Mouse (Mus musculus) heart, postnatal 0 days (tissue): Measurements from ENCODE around the gene Wipf2. TPM values are rescaled to one million over a fixed set of nuclear protein-coding genes. Genes with fewer than 3 reads are reported as not detected.

ENCODE experiments used
- ATAC-seq: fragments of 200-750 bp; cut with Nextera tagmentation; 2 replicates; pipeline ENCODE4 v1.8.0; 2017; ENCODE audit warnings: low read depth, moderate number of reproducible peaks, moderate library complexity; ENCODE audit not compliant: insufficient read depth
- DNase-seq: peaks from one replicate; pipeline ENCODE4 v3.0.0-alpha.2; 2016; ENCODE audit warnings: low spot score
- H3K27ac ChIP-seq: fragments of 300-500 bp; sonication (generic); 2 replicates; pipeline ENCODE4 v1.5.1; 2014; ENCODE audit warnings: low read depth, mild to moderate bottlenecking
- H3K27me3 ChIP-seq: fragments of 300-500 bp; sonication (generic); 2 replicates; pipeline ENCODE4 v1.6.1; 2014; ENCODE audit warnings: low read length, mixed read lengths; ENCODE audit not compliant: control insufficient read depth, insufficient read depth
- H3K36me3 ChIP-seq: fragments of 300-500 bp; sonication (generic); replicated peaks from 2 replicates; pipeline ENCODE4 v1.6.1; 2014; ENCODE audit warnings: low read length, mixed read lengths; ENCODE audit not compliant: control insufficient read depth, insufficient read depth
- H3K4me1 ChIP-seq: fragments of 300-500 bp; sonication (generic); 2 replicates; pipeline ENCODE4 v1.6.1; 2014; ENCODE audit warnings: antibody characterized with exemption; ENCODE audit not compliant: control insufficient read depth, insufficient read depth
- H3K4me2 ChIP-seq: fragments of 300-500 bp; sonication (generic); 2 replicates; pipeline ENCODE4 v1.6.1; 2014; ENCODE audit warnings: low read depth, mild to moderate bottlenecking, low read length, moderate library complexity
- H3K4me3 ChIP-seq: fragments of 300-500 bp; sonication (generic); 2 replicates; pipeline ENCODE4 v1.5.1; 2014; ENCODE audit warnings: low read depth, low read length
- H3K9ac ChIP-seq: fragments of 300-500 bp; sonication (generic); replicated peaks from 2 replicates; pipeline ENCODE4 v1.6.1; 2014; ENCODE audit warnings: low read depth, low read length, mixed read lengths
- H3K9me3 ChIP-seq: fragments of 300-500 bp; sonication (generic); replicated peaks from 2 replicates; pipeline ENCODE4 v1.6.1; 2016; ENCODE audit warnings: low read length; ENCODE audit not compliant: control insufficient read depth
- CTCF ChIP-seq: IDR thresholded peaks from 2 replicates; pipeline ENCODE4 v1.5.1; 2016; ENCODE audit warnings: antibody characterized with exemption, control low read depth, low read depth
- EP300 ChIP-seq: IDR thresholded peaks from 2 replicates; pipeline ENCODE4 v1.6.1; 2016; ENCODE audit warnings: antibody characterized with exemption, low read depth
- WGBS: fragments of 180-500 bp; shearing (Covaris S2); extraction: QIAGEN DNeasy Blood & Tissue Kit; methylation state at CpG from one replicate; pipeline ENCODE4 v1.1.7; 2014; 5-methylcytosine and 5-hydroxymethylcytosine counted together
- polyA plus RNA-seq: library from polyadenylated mRNA; unstranded; fragments of >200 nt; fragmentation: Nextera tagmentation; extraction: Ambion mirVana; gene quantifications from 2 replicates; pipeline ENCODE4 v1.2.1, GENCODE M21; 2015
- total RNA-seq: library from RNA; depleted of rRNA; stranded (reverse); fragments of >200 nt; gene quantifications from 2 replicates; pipeline ENCODE4 v1.2.3, GENCODE M21; 2014; ENCODE audit warnings: low replicate concordance

Gene Wipf2
- total and polyA plus RNA-seq, 2 experiments from 2014 or later = 1.8 to 6.2 TPM

- DNase-seq = peak; percentile 13
- no peak for ATAC-seq
- H3K36me3 ChIP-seq = no peaks in the 10 kb centered on the region
- H3K9ac ChIP-seq = peak overlapping the region; percentile 80
- H3K4me2 ChIP-seq = peak overlapping the region; percentile 81
- 20% methylated on average over 12 of the region's 12 CpGs for WGBS
- peaks cover 85% of the 10 kb centered on the region for H3K4me1 ChIP-seq
- no peak for TF ChIP-seq EP300
- no peak for TF ChIP-seq CTCF
- peak overlapping the region; percentile 95 for H3K27ac ChIP-seq
- no peaks in the 10 kb centered on the region for H3K9me3 ChIP-seq
- peak overlapping the region; percentile 74 for H3K4me3 ChIP-seq
- no peaks in the 10 kb centered on the region for H3K27me3 ChIP-seq
Measured at GRCm38 (mm10) chr11:98928186-98928893, 64.9 kb downstream of the Wipf2 start.

- no peak for TF ChIP-seq CTCF
- no peak for TF ChIP-seq EP300
- peak overlapping the region; percentile 81 for H3K4me2 ChIP-seq
- WGBS = 5% methylated on average over 9 of the region's 9 CpGs
- no peaks in the 10 kb centered on the region for H3K27me3 ChIP-seq
- H3K27ac ChIP-seq = peak overlapping the region; percentile 95
- no peaks in the 10 kb centered on the region for H3K36me3 ChIP-seq
- ATAC-seq (no peak), DNase-seq (no peak)
- H3K4me1 ChIP-seq = peaks cover 95% of the 10 kb centered on the region
- peak overlapping the region; percentile 25 for H3K9ac ChIP-seq
- H3K4me3 ChIP-seq = no peak overlapping the region
- no peaks in the 10 kb centered on the region for H3K9me3 ChIP-seq
Measured at GRCm38 (mm10) chr11:98929503-98929902, 66.1 kb downstream of the Wipf2 start.

DNA sequence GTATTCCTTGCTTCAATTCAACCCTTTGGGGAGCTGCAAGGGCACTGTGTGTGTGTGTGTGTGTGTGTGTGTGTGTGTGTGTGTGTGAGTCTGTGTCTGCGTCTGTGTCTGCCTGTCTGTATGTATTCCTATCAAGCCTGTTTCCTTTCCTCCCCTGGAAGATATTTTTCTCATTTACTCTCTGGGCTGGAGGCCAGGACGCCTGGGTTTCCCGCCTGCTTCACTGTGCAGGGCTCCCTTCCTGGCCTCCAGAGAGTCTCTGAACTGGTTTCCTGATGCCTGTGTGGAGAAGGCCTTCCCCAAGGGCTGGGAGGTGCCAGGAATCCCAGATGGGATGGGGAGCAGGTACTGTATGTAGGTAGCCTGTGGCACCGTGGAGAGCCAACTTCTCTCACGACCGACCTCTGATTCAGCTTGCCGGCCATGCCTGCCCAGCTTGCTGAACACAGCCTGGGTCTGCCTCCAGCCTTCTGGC, 66.7 kb downstream of the Wipf2 start:
- ATAC-seq = no peak
- TF ChIP-seq CTCF (no peak), EP300 (no peak)

DNA sequence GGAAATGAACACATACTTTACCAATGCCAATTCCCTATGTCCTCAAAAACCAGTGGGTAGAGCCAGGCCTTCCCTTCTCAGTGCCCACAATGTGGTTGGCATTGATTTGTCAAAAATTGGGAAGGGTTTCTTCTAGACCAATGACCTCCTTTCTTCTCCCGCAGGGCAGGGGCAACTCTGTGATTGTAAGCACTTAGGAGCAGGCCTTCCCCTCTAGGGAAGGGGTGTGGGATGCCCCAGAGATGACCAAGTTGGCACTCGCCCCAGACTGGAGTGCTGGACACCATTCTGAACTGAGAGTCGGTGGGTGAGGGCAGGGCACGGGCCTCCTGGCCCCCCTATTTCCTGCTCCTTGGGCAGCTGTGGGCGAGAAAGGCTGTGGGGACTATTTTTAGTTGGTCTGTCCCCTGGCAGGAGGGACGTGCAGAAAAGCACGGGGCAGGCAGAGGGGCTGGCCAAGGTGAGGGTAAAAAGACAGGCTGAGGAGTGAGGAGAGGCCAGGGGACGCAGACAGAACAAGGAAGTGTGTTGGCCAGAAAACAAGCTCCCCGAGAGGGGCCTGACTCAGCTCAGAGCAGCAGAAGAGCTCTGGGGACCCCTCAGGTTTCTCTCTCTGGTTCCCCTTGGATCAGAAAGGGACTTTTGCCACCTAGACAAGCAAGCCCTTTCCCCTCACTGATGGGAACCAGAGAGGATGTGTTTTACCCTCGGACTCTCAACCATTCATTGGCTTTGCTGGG, 67.5 kb downstream of the Wipf2 start:
- peak; percentile 83; the same call in 1 of the 2 replicates for TF ChIP-seq EP300
- no peak for TF ChIP-seq CTCF
- peak overlapping the region; percentile 95 for H3K27ac ChIP-seq
- peaks cover 85% of the 10 kb centered on the region for H3K4me1 ChIP-seq
- H3K4me2 ChIP-seq = peak overlapping the region; percentile 32; the same call in 1 of the 2 replicates
- WGBS = 2% methylated on average over 10 of the region's 10 CpGs
- no peaks in the 10 kb centered on the region for H3K27me3 ChIP-seq
- no peaks in the 10 kb centered on the region for H3K36me3 ChIP-seq
- DNase-seq = peak; percentile 75
- H3K9me3 ChIP-seq = no peaks in the 10 kb centered on the region
- 0 out of 2 replicates have a peak overlapping the region, but pooled peaks have one; percentile 0 for H3K4me3 ChIP-seq
- peak; percentile 68 for ATAC-seq
- H3K9ac ChIP-seq = peak overlapping the region; percentile 41

More for the DNA sequence above, 66.7 kb downstream of the Wipf2 start:
- Histone ChIP-seq H3K36me3 (no peaks in the 10 kb centered on the region), H3K4me1 (peaks cover 90% of the 10 kb centered on the region), H3K4me3 (no peak overlapping the region), H3K27ac (peak overlapping the region; percentile 95), H3K27me3 (no peaks in the 10 kb centered on the region), H3K9ac (0 out of 2 replicates have a peak overlapping the region, but pooled peaks have one; percentile 25), H3K4me2 (no peak overlapping the region), H3K9me3 (no peaks in the 10 kb centered on the region)
- 12% methylated on average over 7 of the region's 7 CpGs for WGBS
- DNase-seq = peak; percentile 31

DNA sequence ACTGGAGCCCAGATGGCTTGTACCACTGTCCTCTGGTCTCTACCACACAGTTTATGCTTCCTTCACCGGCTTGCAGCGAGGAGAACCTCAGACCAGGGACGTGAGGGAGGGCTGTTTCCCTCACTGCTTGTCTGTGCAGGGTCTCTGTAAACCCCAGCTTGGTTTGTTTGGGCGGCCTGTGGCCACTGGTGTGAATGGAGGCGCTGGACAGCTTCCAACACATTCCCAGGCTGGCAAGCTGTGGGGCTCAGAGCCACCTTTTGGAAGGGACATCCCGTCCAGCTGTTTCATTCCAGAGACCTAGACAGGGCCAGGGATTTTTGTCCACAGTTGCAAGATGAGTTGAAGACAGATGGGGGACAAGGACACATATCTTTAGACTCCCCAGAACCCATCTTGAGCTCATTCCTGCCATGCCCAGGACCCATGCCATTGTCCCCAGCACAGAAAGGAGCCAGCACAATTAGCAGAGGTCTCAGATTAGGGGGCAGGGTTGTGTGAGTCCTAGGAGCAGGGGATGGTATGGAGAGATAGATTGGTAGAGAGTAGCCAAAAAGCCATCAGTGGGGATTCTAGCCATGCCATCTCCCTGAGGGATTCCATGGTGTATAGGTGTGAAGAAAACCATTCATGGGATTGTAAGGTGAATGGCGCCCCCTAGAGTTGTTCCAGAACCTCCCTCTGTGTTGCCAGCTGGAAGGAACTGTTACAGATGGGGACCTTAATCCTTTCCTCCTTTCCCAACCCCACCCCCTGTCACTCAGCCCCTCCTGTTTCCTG, 68.3 kb downstream of the Wipf2 start:
- peak overlapping the region; percentile 95 for H3K27ac ChIP-seq
- TF ChIP-seq CTCF (0 out of 2 replicates have a peak, but pooled peaks have one; percentile 21), EP300 (no peak)
- no peaks in the 10 kb centered on the region for H3K9me3 ChIP-seq
- 10% methylated on average over 7 of the region's 7 CpGs for WGBS
- 0 out of 2 replicates have a peak overlapping the region, but pooled peaks have one; percentile 0 for H3K4me3 ChIP-seq
- H3K27me3 ChIP-seq = no peaks in the 10 kb centered on the region
- peak overlapping the region; percentile 41 for H3K9ac ChIP-seq
- peaks cover 83% of the 10 kb centered on the region for H3K4me1 ChIP-seq
- no peaks in the 10 kb centered on the region for H3K36me3 ChIP-seq
- peak overlapping the region; percentile 32 for H3K4me2 ChIP-seq
- ATAC-seq (no peak), DNase-seq (no peak)
